Mouse (Mus musculus): ENCODE data around the gene Mmel1.

Mmel1 gene

GRCm38 (mm10) chr4:154908490-154908889 lies 39.1 kb downstream of the Mmel1 start:
- DNase-seq = no peak

- DNase-seq = peak; percentile 39
These were observed 41.5 kb downstream of the Mmel1 start for GRCm38 (mm10) chr4:154910606-154911522.

DNA sequence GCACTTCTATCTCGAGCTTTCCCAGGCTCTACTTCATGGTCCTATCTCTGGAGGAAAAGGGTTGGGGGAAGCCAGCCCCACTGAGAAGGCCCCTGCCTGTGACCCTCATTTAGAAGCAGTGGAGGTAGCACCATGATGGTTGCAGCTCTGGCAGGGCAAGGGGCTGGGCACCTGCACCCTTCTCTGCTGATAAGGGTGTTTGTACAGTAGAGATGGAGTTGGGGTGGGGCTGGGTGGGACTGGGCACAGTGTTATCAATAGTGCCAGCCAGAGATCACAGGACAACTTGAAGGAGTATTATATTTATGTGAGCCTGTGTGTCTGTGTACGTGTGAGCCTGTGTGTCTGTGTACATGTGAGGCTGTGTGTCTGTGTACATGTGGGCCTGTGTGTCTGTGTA lies 42.3 kb downstream of the Mmel1 start:
- DNase-seq = no peak

DNA sequence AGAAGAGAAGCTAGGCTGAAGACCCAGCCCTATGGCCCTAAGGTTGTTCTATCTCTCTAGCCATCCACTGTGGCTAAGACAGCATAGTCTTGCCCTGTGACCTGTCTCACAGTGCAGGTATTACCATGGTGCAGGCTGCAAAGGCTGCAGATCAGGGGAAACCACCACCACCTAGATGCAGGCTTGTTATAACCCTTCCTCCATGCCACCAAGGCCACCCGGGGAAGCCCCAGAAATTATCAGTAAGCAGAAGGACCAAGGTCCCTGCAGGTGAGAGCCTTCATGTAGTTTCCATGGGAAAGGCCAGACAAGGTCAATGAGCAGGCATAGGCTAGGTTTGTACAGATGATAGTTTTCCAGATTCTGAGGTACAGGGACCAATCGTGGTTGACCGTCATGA lies 44.5 kb downstream of the Mmel1 start:
- DNase-seq = no peak

DNA sequence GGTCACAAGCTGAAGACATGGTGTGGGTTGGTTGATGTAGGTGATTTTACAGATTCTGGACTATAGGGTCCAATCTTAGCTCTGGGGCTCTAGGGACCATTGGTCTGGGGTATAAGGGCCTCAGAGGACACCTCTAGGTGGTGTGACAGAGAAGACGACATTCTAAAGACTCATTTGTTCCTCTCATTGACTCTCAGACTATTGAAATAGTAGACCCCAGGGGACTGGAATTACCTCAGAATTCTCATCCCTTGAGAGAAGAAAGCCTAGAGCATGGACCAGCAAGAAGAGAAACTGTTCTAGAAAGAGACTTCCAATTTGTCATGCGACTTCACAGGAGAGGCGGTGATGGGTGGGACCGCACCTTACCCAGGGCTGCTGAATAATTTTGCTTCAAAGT lies 44.9 kb downstream of the Mmel1 start:
- no peak for DNase-seq

- no peak for DNase-seq
These were observed 45.3 kb downstream of the Mmel1 start for GRCm38 (mm10) chr4:154914707-154915106.

DNA sequence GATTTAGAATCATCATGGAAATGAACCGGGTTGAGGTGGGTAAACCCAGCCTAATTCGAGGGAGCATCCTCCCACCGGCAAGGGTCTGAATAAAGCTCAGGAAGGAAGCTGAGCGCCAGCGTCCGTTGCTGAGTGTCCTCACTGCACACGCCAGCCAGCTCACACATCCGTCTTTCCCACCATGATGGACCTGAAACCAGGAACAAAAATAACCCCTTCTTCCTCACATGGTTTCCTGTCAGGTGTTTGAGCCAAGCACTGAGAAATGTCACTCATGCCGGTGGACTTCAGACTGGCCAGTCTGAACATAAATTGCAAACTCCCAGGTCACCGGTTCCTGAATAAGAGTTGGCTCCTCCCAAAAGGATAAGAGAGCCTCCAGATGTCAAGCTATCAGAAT lies 45.9 kb downstream of the Mmel1 start:
- DNase-seq = no peak

- no peak for DNase-seq
These were observed 47.3 kb downstream of the Mmel1 start for GRCm38 (mm10) chr4:154916662-154917061.

DNA sequence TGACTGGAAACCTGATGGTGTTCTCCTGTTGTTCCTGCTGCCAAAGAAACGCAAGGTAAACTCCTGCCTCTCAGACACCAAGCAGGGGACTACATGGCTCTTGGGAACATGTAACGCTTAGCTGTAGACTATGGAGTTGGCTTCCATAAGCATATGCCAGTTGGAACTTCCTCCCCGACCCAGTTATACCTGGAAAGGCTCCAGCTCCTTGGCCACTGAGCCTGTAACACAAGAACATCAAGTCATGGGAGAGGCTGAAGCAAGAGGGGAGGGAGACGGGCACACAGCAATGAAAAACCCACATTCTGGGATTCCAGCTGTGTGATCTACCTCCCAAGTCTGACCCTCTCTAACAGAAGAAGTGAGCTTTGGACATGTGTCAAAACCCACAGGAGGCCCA lies 52.9 kb downstream of the Mmel1 start:
- no peak for DNase-seq

DNA sequence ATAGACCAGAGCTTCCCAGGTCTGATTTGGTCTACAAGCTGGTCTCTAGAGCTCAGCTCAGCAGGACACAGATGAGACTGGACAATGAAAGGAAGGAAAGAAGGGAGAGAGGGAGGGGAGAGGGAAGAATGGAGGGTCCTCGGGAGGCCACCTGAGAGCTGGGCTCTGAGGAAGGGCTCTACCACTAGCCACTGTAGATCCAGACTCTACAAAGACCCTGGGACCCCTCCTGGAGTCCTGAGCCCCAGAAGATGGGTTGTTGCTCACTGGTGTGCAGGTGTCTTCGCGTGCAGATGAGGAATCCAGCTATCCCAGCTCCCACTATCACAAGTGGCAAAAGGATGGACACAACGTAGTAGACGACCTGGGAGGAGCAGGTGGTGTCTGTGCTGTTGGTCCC lies 53.5 kb downstream of the Mmel1 start:
- DNase-seq = no peak

DNA sequence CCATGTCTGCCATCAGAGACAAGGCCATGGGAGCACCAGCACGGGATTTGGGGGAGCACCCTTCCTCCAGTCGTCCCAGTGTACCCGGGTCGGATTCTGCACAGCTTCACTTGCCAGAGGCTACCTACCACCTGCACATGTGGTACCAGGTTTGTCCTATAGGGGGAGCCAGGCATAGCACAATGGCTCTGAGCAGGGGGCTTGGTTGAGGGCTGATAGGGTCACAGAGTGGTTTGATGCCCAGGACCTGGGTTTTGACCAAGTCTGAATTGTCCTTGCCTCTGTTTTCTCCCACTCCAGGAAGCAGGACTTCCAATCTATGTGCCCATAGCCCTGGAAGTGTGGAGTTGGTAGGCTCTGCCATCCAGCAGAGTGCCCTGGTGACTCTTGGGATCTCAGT lies 56.0 kb downstream of the Mmel1 start:
- no peak for DNase-seq

- DNase-seq = no peak
These were observed 57.8 kb downstream of the Mmel1 start for GRCm38 (mm10) chr4:154926969-154927898.

DNA sequence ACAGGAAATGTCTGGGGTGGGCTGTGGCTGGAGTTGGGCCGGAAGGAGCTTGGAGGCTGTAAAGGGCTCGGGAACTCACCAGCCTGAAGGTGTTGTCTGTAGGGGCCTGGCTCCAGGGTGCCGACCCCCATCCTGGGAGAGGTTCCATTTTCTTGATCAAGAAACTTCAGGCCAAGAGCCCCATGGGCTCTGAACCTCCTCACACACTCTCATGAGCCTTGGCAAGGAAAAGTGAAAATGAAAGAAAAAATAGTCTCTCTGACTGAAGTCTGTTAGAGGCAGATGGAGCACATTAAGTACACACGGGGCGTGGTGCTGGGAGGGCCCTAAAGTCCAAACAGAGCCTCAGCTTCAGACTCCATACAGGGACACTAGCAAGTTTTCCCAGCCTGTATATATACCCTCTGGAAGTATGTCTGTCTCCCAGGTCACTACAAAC lies 58.5 kb downstream of the Mmel1 start:
- peak; percentile 31 for DNase-seq

GRCm38 (mm10) chr4:154928395-154929087 lies 59.2 kb downstream of the Mmel1 start, which contains the start of gene Tnfrsf14:
TSS of gene Tnfrsf14 (minus strand) at chr4:154928563.
- DNase-seq = peak; percentile 26

- DNase-seq = no peak
These were observed 59.8 kb downstream of the Mmel1 start for GRCm38 (mm10) chr4:154929088-154929660.

DNA sequence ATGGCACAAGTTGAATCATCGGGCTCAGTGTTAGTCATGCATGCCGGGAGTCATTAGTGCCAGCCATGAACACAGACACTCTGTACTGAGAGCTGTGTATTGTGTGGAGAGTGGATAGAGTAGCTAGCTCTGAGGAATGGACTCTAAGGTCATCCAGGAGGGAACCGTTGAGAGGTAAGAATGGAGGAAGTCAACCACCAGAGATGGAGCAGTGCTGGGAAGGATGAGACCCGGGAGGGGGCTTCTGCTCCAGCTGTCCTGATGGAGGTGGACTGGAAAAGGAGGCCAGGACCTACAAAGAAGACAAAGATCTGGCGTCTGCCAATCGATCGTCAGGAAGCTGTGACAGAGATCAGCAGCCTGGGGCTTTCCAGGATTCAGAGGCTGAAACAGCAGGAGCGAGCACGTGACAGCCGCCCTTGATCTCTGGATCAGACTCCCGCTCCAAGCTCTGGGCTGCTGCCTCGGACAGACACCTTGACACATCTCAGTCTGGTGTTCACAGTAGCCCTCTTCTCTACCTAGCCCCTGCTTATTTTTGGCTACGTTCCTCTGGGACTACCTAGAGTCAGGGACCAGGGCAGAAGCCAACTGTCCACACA lies 64.0 kb downstream of the Mmel1 start:
- DNase-seq = no peak

DNA sequence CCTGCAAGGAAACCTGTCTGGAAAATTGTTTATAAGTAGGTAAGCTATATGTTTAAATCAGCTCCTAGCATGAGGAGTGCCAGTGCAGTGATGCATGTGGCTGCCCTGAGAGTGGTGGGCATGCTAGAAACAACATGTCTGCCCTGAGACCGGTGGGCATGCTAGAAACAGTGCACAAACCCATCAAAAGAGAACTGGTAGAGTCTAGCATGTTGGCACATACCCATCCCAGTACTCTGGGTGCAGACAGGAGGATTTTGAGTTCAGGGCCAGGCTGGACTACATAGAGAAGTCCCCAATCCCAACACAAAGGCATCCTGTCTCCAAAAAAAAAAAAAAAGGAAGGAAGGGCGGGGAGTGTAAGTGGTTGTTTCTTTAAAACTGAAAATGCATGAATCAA lies 65.4 kb downstream of the Mmel1 start:
- DNase-seq = no peak

DNA sequence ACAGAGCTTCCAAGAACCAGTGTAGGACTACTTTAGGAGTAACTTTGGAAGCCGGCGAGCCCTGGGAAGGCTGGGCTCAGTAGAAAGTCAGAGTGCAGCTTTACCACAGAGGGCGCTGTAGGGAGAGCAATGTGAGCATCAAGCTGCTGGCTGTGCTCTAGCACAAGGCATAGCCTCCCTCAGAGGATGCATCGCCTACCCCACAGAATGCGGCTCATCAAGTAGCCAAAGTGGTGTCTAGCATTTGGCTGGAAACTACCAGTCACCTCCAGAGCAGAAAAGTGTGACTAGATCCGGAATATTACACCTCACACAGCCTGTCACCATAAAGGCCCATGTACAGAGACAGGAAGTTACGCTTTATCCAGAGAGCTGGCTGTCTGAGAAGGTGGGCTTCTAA lies 66.4 kb downstream of the Mmel1 start:
- no peak for DNase-seq

DNA sequence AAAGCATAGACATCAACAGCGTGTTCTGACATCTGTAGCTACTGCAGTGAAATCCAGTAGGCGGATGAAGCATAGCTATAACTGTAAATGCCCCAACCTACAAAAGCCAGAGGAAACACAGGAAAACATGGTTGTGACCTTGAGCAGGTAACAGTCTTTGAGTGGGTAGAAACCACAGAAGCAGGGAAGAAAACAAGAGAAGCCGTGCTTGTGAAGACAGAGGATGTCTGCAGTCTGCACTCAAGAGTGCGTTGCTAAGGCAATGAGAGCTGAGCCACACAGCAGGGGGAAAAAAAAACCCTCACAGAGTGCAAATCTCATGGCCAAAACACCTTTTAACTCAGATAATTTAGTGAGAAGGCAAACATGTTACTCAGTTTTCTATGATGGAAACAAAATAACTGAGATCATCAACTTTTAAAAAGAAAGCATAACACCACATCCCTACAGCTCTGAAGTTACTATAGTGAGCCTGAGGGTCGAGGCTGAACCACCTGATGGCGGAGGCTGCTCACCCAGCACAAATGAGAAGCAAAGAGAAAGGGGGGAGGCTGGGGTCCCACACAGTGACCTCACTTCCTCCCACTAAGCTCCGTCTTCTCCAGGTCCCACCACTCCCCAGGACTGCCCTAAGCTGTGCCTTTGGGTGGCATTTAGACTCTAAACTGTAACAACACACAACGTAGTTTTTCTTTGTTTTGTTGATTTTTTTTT lies 67.3 kb downstream of the Mmel1 start:
- no peak for DNase-seq

DNA sequence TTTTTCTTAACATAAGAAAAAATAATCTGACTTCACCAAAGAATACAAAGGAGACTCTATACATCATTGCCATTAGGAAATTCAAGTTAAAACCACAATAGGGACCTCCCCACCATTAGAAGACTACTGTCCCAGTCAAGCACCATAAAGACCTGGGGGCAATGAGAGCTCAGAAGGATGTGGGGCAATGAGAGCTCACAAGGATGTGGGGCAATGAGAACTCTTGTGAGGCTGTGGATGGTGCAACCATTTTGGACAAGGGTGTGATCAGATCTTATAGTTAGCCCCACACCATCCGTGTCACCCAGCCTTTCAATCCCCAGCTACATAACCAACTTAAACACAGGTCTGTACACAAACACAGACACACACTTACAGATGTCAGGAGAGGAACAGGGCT lies 68.4 kb downstream of the Mmel1 start:
- DNase-seq = no peak

DNA sequence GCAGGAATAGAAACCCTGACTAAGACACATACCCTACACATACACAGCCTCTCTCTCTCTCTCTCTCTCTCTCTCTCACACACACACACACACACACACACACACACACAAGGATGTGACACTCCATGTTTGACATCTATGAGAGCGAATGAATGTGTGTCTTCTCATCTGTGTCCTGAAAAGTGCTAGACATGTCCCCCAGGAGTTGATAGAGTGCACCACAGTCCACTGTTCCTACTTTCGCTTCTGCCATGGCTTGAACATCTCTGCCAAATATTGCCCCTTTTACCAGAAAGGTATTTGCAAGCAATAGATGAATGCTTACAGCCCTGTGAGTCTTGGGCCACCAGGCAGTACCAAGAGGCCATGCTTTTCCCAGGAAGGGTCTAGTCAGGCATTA lies 70.8 kb downstream of the Mmel1 start:
- no peak for DNase-seq

DNA sequence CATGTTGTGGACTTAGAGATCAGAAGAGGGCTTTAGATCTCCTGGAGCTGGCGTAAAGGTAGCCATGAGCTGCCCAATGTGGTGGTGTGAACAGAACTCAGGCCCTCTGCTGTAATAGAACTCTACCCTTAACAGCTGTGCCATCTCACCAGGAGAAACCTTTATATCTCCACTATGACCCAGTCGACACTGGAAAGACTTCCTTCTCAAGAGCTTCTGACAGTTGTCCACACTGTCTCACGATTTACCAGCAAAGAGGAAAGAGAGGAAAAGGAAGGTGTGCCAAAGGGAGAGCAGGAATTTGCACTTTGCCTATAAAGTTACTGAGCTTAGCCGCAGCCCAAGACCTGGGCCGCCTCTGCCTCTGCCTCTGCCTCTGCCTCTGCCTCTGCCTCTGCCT lies 72.4 kb downstream of the Mmel1 start:
- DNase-seq = no peak

Measured in embryo, embryonic 11 days (tissue).